Mouse (Mus musculus) gastrocnemius, adult 8-10 months (tissue): Measurements from ENCODE around the gene Cask. TPM values are rescaled to one million over a fixed set of nuclear protein-coding genes. Genes with fewer than 3 reads are reported as not detected.

Source experiments
- DNase-seq, 2 experiments: peaks; one replicate each; pipeline ENCODE4 v3.0.0; 2022; ENCODE audit warnings: low spot score in 2 of 2
- total RNA-seq, 4 experiments: library from RNA; stranded (reverse); gene quantifications; 2 replicates each; pipeline ENCODE4 v1.2.4; 2022

The Cask gene
- total RNA-seq, 4 experiments from 2014 or later = 10.1 to 13.3 (median 12.0) TPM

DNA sequence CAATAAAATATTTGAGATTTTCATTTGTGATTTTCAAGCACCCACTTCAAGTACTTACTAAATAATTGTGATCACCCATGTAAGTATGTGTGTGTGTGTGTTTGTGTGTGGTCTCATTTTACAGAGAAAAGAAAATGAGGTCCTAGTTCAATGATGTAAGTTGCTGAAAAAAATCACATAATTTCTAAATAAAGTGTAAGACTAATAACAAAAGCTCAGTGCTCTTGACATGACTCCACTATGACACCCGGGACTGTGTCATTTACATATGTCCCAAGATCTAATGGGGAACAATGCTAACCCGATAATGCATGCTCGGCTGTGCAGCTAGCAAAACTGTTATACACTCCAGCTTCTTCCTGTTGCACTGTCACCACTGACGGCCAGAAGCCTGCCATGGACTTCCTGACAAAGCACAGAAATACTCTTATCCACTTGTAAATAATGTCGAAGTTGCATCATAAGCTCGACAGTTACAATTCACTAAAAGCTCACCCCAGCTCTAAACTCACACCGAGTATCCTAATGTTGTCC lies 130.8 kb downstream of the Cask start:
- DNase-seq = no peak

DNA sequence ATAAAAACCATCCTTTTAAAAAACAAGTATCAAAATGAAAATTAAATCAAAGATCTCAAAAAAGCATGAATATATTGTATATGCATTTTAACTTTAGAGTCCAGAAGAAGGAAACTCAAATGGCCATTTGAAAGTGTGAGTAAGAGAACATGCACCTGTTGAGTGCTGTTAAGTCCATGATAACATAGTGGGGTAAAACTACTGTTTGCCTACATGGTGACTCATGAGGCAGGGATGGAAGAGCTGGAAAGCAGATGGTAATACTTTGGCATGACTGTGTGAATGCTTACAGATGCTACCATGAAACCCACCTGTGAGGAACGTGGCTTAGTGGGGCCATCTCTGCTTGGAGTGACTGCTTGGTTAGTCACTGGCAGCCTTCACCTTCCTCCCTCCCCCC lies 132.9 kb downstream of the Cask start:
- no peak for DNase-seq

DNA sequence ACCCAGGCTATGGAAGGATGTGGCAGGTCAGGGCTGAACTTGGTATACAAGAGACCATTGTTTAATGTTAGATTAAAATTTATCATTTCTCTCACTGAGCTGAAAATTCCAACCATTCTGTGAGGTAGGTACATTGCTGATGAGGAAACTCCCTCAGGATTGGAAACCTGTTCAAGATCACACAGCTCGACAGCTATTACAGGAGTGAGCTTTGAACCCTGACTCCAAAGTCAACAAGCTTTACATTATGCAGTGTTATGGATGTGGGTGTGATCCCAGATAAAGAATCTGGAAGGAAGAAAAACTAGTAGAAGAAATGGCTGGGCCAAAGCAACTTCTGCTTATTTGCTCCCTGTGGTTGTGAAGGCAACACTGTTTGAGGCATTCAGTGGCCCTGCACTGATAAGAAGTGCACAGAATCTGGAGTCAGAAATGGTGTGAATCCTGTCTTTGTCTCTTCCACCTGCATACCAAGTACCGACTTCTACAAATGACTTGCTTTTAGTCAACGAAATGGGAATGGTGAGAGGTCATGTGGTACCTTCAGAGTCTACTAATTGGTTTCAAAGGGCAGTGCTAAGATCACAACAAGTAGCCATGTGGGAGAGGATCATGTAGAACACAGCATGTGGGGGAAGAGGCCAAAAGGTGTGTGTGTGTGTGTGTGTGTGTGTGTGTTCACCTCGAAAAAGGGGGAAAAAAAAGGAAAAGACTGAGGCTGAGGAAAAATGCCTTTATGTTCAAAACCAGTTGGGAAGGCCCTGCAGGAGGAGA lies 134.2 kb downstream of the Cask start:
- no peak for DNase-seq

DNA sequence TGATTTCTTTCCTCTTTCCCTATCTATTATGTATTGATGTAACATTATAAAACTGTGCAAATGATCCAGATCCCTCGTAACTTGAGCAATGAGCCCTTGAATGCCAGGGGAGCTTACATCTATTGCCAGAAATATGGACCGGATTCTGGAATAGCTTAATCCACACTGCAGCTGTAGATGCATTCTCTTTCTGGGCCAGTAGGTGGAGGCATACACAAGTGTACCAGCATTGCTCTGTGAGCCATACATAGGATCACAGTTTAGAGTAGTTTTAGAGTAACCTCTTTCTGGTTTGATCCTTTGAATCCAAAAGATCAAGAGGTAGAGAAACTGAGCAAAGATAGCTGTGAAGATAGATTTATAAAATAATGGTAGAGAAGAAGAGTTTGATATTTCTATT lies 141.0 kb downstream of the Cask start:
- DNase-seq = peak; percentile 2 to 15

DNA sequence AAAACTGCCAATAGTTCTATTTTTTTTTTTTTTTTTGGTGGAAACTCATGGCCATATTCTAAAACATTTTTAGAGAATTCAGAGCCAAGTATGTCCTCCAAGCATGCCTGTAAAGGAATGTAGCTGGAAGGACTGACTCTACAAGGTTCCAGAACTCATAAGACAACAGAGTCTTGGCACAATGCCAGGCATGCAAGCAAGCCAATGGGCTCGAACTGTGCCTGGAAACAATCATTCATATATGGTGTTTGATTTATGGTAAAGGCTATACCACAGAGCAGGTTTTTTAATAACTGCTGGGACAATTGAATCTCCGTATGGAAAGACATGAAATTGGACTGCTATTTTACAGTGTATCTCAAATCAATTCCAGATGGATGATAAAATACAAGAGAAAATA lies 146.1 kb downstream of the Cask start:
- no peak for DNase-seq

DNA sequence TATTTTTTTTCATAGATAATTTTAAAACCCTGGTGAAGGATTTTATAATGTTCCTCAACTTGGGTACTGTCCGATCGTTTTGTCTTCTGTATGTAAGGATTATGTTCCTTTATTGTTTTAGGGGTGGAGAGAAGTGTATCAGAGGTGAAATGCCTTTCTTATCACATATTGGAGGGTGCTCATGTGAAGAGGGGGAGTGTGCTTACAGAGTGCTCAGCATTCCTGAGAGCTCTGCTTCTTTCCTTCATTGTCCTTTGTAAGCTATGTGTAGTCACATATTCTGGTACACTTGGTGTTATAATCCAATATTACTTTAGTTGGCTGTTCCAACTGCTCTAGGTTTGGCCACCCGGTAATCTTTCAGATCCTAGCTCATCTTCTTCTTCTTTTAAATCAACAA lies 150.5 kb downstream of the Cask start:
- DNase-seq = no peak

DNA sequence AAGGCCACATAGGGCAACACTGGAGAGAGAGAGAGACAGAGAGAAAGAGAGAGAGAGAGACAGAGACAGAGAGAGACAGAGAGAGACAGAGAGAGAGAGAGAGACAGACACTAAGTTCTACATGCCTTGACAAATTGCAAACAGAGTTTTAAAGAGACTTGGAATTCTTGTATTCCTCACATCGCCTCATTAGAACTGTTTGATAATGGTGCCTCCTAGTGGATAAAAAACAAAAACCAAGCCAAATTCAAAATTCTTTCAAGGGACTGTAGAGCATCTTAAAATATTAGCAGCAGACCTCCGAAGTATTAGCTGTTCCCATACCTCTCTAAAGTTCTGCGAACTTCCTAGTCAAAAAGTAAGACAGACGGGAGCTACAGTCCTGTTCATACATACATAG lies 159.3 kb downstream of the Cask start:
- DNase-seq = no peak

DNA sequence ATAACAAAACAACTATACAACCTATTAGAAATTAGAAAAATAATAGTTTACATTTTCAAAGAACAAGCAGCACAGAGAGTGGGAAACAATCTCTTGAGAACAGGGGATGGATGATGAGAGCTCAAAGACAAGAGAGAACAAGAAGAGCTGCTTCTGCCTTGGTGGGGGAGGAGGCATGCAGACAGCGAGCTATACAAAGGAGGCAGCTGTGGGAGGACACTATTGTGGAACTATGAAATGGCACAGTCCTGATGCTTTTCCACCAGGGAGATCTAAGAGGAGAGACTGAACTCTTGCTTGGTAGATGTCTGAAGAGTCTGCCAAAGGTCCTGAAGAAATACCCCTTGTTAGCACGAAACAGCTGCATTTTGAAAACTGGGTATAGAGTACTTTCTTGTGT lies 162.8 kb downstream of the Cask start:
- DNase-seq = no peak

DNA sequence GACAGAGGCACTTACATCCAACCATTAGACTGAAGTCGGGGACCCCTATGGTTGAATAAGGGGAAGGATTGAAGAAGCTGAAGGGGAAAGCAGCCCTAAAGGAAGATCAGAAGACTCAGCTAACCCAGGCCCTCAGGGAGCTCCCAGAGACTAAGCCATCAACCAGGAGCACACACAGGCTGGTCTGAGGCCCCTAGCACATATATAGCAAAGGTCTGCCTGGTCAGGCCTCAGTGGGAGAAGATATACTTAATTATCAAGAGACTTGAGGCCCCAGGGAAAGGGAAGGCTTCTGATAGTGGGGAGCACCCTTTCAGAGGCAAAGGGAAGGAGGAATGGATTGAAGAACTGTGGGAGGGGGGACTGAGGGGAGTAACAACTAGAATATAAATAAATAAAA lies 164.6 kb downstream of the Cask start:
- DNase-seq = no peak

DNA sequence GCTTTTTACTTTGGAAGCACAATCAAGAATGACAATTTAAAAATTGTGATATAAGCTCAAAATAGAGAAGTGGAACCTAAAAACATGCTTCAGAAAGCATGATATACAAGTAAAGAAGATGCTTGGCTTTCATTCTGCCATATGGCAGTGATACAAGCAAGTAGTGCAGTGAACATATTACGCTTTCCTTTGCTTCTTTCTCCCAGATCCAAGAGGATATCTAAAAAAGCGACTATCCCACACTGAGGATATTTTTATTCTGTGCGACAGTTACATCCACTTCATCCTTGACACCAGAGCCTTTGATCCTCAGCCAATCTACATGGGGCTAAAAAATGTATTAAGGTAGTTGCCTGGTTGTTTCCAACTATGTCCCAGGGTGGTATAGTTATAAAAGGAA lies 169.4 kb downstream of the Cask start:
- no peak for DNase-seq

DNA sequence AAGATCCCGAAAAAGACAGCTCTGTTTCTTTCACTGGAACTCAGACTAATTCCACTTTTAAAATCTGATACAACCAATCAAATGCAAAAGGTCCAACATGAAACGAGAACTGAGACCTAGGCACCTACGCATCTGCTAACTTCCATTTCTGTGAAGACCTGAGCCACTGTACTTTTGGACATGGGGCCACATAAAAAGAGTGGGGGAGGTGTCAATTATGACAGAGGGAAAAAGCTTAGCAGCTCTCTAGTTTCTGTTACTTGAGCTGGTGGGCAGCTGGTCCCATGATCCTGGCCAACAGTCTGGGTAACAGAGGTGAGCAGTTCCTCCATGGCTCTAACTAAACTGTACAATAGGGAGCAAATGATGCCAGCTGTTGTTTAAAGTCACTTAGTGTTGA lies 178.2 kb downstream of the Cask start:
- DNase-seq = no peak

DNA sequence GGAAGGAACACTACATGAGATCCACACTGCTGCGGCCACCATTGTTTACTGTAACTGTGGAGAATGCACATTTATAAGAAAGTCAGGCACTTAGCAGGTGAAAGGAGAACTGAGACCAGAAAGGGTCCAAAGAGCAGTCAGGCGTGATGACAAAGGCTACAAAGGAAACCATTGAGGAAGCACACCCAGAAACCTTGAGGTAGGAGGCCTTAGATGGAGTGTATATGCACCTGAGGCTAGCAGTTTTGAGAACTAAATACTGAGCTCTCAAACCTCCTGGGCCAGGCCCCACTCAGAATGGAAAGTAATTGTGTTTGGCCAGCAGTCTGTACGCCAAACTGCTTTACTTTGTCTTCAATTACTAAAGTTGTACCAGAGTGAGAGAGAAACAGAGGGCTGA lies 180.8 kb downstream of the Cask start:
- DNase-seq = no peak

DNA sequence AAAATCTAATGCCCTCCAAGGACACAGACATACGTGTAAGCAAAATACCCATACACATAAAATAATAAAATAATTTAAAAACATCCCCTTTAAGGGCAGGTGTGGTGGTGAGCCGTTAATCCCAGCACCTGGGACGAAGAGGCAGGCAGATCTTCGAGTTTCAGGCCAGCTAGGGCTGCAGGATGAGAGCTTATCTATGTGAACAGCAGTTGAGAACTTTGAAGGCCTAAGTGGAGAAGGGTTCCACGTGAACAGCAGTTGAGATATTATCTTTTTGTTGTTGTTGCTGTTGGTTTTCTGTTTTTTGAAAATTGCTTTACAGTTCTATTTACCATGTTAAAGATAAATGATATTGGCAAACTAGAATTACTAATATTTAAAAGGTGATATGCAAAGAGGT lies 182.3 kb downstream of the Cask start:
- DNase-seq = no peak

DNA sequence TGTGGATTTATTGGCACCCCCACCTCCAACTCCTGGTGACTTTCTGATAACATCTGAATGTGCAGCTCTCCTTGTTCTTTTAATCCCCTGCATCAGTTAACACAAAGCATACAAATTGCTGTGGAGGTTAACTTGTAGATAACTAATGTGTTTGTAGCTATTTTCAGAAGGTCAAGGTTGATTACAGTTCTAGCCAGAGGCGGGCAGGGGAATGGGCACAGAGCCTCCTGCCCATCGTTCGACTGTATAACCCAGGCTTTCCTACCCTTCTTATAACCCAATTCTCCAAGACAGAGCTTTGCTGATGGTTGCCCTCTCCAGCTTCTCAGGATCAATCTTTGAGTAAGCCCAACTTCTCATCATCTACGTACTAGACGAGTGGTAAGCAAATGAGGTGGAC lies 190.1 kb downstream of the Cask start, which contains the start of gene Gpr82:
Gene Gpr82, plus strand, starts transcription at position 301 of the 400 bp plus-strand sequence.
- no peak for DNase-seq

DNA sequence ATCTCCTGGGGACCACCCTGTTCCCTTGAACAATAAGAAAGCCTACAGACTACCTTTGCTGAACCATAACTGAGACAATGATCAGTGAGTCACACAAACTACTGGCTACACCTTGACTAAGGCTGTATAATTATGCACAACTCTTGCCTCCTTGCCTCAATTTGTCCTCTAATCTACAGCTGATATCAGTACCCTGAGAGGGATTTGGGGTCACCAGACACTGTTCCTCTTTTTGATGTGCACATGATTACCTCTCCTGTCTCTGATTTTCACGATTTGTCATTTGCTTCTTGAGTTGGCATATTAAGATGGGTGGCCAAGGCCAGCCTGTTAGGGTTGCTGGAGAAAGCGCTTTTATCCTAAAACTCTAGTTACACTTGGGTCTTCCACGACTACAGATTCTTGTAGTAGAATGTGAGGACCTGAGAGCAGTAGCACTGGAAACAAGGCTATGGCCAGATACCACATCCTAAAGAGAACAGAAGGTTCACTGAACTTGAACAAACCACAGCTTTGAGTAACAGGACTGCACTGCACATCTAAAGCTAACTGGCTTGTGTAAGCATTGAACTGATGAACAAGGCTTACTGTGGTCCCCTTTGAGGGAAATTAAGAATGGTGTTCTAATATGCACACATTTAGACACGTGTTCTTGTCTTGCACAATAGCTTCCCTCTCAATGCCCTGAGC lies 191.8 kb downstream of the Cask start:
- DNase-seq = no peak

DNA sequence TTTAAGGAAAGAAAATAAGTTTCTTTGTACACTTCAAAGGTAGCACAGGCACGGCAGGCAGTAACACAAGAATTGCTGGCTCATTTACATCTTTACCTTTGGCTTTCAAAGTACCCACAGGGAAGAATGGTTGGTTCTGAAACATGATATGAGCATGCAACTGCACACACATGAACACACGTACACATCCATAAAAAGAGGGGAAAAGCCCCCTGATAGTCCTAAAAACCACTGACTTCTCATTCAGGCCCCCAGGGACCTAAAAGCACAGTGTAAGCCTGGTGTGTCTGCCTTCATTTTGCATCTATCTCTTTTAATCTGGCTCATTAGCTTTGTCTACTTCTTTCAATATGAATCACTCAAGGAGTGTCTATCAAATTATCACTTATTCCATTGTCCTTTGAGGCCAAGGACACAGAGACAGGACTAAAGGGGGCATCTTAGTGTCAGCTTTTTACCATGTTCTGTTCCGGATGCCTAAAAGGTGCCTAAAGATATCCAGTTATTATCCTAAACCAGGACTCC lies 192.5 kb downstream of the Cask start:
- no peak for DNase-seq

DNA sequence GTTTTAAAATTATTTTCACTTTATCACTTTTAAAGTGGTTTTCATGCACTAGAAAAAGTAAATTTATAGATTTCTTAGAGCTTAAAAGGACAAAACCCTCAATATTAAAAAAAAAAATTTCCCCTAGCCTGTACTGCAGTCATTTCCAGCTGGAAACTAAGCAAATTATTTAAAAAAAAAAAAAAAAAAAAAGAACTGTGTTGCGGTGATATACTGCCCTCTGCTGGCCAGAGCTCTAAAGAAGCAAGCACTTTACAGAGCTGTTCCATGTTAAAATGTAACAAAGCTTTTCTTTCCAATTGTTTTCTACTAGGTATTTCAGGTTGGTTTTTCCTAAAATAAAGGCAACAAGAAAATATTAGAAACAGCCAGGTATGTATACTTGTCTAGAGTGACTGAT lies 194.4 kb downstream of the Cask start:
- DNase-seq = no peak

DNA sequence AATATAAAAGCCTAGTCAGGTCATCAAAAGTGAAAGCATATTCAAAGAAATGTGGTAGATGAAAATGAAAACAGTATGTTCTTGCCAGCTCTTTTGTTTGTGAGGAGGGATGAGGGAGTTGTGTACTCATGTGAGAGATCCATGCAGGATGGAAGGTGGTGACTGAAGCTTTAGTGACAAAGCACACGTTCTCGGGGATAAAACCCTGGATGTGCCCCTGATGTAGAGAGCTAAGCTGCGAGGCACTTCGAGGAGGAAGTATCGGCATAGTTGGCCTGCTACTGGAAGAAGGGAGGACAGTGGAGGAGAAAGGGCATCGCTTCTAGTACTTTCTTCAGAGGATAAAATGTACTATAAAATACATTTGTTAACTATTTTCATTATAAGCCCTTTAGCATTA lies 195.3 kb downstream of the Cask start:
- DNase-seq = no peak

DNA sequence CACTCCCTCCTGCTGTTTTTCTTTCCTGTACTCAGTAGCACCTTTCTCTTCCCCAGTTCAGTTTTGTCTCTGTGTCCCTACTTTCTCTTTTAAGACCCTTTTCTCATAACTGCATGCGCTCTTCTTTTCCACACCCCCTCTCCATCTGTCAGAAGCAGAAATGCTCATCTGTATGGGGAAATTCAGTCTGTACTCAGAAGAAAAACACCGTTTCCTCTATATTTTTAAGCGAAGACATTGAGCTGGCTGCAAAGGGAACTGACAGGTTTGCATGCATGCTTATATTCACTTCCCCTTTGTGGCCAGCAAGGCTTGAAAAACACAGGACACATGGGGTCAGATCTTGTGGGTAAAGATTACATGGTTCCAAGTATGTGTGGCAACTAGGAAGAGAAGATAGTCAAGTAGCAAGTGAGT lies 196.2 kb downstream of the Cask start:
- no peak for DNase-seq

DNA sequence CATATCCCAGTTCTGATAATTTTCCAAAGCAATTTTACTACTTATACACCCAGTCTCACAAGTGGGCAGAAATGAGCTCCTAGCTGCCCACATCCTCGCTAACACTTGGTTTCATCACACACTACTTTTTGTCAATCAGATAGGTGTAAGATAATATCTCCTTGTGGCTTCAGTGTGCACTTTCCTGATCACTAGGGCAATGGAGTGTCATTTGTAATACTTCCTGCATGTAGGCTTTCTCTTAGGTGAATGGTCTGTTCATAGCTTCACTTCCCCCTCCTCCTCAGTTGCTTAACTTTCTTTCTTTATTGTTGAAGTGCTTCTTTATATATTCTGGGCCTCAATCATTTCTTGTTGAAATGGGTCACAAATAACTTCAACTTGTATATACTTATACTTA lies 198.9 kb downstream of the Cask start:
- no peak for DNase-seq

DNA sequence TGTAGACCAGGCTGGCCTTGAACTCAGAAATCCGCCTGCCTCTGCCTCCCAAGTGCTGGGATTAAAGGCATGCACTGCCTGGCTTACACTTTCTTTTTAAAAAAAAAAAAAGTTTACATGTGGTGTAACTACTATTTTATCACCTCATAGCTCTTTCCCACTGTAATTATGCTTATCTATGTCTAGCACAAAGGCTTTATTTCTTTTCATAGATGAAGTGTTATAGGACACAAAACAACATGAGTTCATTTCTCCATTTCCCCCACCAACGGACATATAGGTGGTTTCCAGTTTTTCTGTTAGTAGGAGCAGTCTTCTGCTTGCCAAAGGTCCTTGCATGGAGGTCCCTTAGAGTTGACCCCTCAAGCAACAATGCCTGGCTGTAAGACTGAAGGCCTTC lies 199.3 kb downstream of the Cask start:
- DNase-seq = no peak

DNA sequence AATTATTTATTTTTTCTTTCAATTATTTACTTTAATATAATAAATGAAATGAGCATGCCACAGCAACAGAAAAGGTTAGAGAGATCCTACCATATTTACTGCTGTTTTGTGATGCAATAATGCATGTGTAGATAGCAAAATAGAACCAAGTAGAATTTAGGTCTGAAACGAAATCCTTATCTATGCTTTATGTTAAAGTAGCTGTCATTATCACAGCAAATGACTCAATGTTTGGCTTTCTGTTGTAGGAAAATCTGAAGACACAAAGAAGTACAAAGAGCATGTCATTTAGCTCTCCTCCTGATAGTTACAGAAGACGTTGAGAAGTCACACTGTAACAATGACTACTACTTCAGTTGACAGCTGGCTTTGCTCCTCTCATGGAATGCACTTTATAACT lies 212.3 kb downstream of the Cask start:
- DNase-seq = no peak

DNA sequence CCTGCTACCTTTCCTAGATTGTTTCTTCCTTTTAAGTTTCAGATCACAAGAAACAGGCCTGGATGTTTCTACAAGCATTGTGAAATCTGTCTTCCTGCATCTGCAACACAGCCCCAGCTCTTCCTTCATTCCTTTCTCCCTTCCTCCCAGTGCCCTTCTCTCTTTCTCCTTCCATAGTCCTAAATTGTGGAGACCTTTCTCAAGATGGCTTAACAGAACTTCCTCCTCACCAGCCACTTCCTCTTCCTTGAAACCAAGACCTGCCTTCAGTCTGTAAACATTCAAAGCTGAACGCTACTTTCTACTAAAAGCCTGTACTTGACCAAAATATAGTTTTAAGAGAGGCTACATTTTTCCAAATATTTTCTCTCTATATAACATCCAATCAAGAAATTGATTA lies 214.8 kb downstream of the Cask start:
- no peak for DNase-seq
